Mouse (Mus musculus) ES-E14 (cell line): Measurements from ENCODE around the gene Hibadh.

Experiments used
- CHD2 ChIP-seq: IDR thresholded peaks from 2 replicates; pipeline ENCODE4 v1.6.1; 2014; ENCODE audit warnings: mild to moderate bottlenecking, low read depth, low read length, inconsistent platforms
- HCFC1 ChIP-seq: IDR thresholded peaks from 2 replicates; pipeline ENCODE4 v1.6.1; 2012; ENCODE audit warnings: low read length, inconsistent platforms, borderline replicate concordance; ENCODE audit not compliant: insufficient read depth
- MAFK ChIP-seq: IDR thresholded peaks from 2 replicates; pipeline ENCODE4 v1.6.1; 2014; ENCODE audit warnings: mild to moderate bottlenecking, low read depth, low read length, inconsistent platforms; ENCODE audit not compliant: insufficient read depth

- no peak for TF ChIP-seq MAFK
- no peak for TF ChIP-seq HCFC1
- no peak for TF ChIP-seq CHD2
These were observed 45.4 kb downstream of the Hibadh start for GRCm38 (mm10) chr6:52594752-52595151.
